In genomic region chr13:102411840-102412239, GRCm38 (mm10) we compare ENCODE assay signal across 18 mouse cellular contexts.
"Had no signal": no experiment of that assay in that cellular context is flagged by ENCODE, and none has a peak within 500 bp of the region (broad histone marks: within the 10 kb centered on the region; RNA-seq: fewer than 3 reads in every experiment).

No protein-coding gene starts in this region.

- H3K27me3 ChIP-seq: liver, embryonic 13.5 days; neural tube, embryonic 12.5 days; neural tube, embryonic 15.5 days; stomach, embryonic 15.5 days had no signal

- H3K4me1 ChIP-seq: liver, embryonic 13.5 days; neural tube, embryonic 12.5 days; neural tube, embryonic 15.5 days; stomach, embryonic 15.5 days had no signal

- H3K4me3 ChIP-seq: left cerebral cortex, adult 2 months; liver, embryonic 13.5 days; neural tube, embryonic 12.5 days; neural tube, embryonic 15.5 days; stomach, embryonic 15.5 days had no signal

- H3K27ac ChIP-seq: kidney, postnatal 0 days; left cerebral cortex, adult 2 months; liver, embryonic 13.5 days; neural tube, embryonic 12.5 days; neural tube, embryonic 15.5 days; stomach, embryonic 15.5 days had no signal

- H3K9me3 ChIP-seq: liver, embryonic 13.5 days; neural tube, embryonic 12.5 days; neural tube, embryonic 15.5 days; stomach, embryonic 15.5 days had no signal

- H3K9ac ChIP-seq: liver, embryonic 13.5 days; neural tube, embryonic 12.5 days; neural tube, embryonic 15.5 days; stomach, embryonic 15.5 days had no signal

- H3K36me3 ChIP-seq: liver, embryonic 13.5 days; neural tube, embryonic 12.5 days; neural tube, embryonic 15.5 days; stomach, embryonic 15.5 days had no signal

- H3K4me2 ChIP-seq: liver, embryonic 13.5 days; midbrain, embryonic 11.5 days; neural tube, embryonic 12.5 days; neural tube, embryonic 15.5 days; stomach, embryonic 15.5 days had no signal

- DNase-seq: kidney, postnatal 25 days; layer of hippocampus, postnatal 36 days; liver, embryonic 13.5 days; lung, adult 2 months; lung, postnatal 14 days; lung, postnatal 4 days; midbrain, embryonic 14.5 days; right cerebral cortex, adult 18-20 months; right cerebral cortex, postnatal 14 days; right cerebral cortex, postnatal 4 days; spleen, adult 18-20 months; thymus, postnatal 25 days had no signal
